Mouse (Mus musculus) midbrain, embryonic 11.5 days (tissue): ENCODE measurements around the gene Calcoco1. TPM values are rescaled to one million over a fixed set of nuclear protein-coding genes. Genes with fewer than 3 reads are reported as not detected.
A peak's percentile ranks its signal among the peaks of the same experiment; 100 is the strongest.

Source experiments
- ATAC-seq: fragments of 200-750 bp; cut with Nextera tagmentation; 2 replicates; pipeline ENCODE4 v1.8.0; 2017; ENCODE audit warnings: moderate TSS enrichment, moderate library complexity; ENCODE audit not compliant: low FRiP score
- DNase-seq: peaks from one replicate; pipeline ENCODE4 v3.0.0; 2015; ENCODE audit warnings: low spot score; ENCODE audit errors: missing footprints
- H3K27ac ChIP-seq: fragments of 300-500 bp; sonication (generic); 2 replicates; pipeline ENCODE4 v1.5.1; 2014; ENCODE audit warnings: low read depth, low read length
- H3K27me3 ChIP-seq: fragments of 300-500 bp; sonication (generic); 2 replicates; pipeline ENCODE4 v1.6.1; 2014; ENCODE audit warnings: mild to moderate bottlenecking, low read length, moderate library complexity, mixed read lengths; ENCODE audit not compliant: control insufficient read depth, insufficient read depth
- H3K36me3 ChIP-seq: fragments of 300-500 bp; sonication (generic); 2 replicates; pipeline ENCODE4 v1.6.1; 2014; ENCODE audit warnings: mild to moderate bottlenecking, low read length, moderate library complexity, mixed read lengths; ENCODE audit not compliant: control insufficient read depth, insufficient read depth
- H3K4me1 ChIP-seq: fragments of 300-500 bp; sonication (generic); 2 replicates; pipeline ENCODE4 v1.6.1; 2014; ENCODE audit warnings: low read length; ENCODE audit not compliant: control insufficient read depth, insufficient read depth
- H3K4me2 ChIP-seq: fragments of 300-500 bp; sonication (generic); 2 replicates; pipeline ENCODE4 v1.6.1; 2014; ENCODE audit warnings: mild to moderate bottlenecking, moderate library complexity
- H3K4me3 ChIP-seq: fragments of 300-500 bp; sonication (generic); 2 replicates; pipeline ENCODE4 v1.5.1; 2014; ENCODE audit warnings: low read depth, low read length
- H3K9ac ChIP-seq: fragments of 300-500 bp; sonication (generic); 2 replicates; pipeline ENCODE4 v1.6.1; 2014; ENCODE audit warnings: low read length
- H3K9me3 ChIP-seq: fragments of 300-500 bp; sonication (generic); 2 replicates; pipeline ENCODE4 v1.6.1; 2016; ENCODE audit warnings: low read length; ENCODE audit not compliant: control insufficient read depth
- WGBS: fragments of 180-500 bp; shearing (Covaris S2); extraction: QIAGEN DNeasy Blood & Tissue Kit; methylation state at CpG from one replicate; pipeline ENCODE4 v1.1.7; 2014; 5-methylcytosine and 5-hydroxymethylcytosine counted together
- polyA plus RNA-seq: library from polyadenylated mRNA; unstranded; fragments of >200 nt; fragmentation: Nextera tagmentation; extraction: Ambion mirVana; gene quantifications from 2 replicates; pipeline ENCODE4 v1.2.1, GENCODE M21; 2014

Gene Calcoco1
- polyA plus RNA-seq, 1 experiment from 2014 or later, result 27.5 TPM

- Histone ChIP-seq H3K4me3 (no peak overlapping the region), H3K27ac (no peak overlapping the region), H3K9me3 (no peaks in the 10 kb centered on the region), H3K4me2 (no peak overlapping the region), H3K4me1 (0 out of 2 replicates have a peak, but pooled peaks cover 3% of the 10 kb centered on the region), H3K27me3 (peaks cover 42% of the 10 kb centered on the region), H3K36me3 (no peaks in the 10 kb centered on the region), H3K9ac (no peak overlapping the region)
- ATAC-seq (no peak), DNase-seq (no peak)
- 85% methylated on average over 5 of the region's 5 CpGs for whole genome bisulfite sequencing
Measured at GRCm38 (mm10) chr15:102750241-102750640, 28.3 kb upstream of the Calcoco1 start.

DNA sequence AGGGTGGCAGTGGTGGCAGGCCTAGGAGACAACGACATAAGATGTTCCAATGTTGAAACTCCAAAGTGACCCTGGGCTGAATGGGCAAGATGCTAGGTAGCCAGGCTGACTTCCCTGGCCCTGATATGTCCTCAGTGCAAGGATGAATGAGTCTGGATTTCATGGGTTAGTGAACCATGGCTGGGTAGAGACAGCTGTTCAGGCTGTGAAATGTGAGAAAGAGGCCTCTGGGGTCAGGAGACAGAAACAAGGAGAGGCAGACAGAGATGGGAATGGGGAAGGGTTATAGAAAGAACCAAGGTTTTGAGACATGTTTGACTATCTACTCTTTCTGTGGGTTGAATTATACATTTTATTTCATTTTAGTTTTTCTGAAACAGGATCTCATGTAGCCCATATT lies 27.1 kb upstream of the Calcoco1 start:
- no peak overlapping the region for H3K4me3 ChIP-seq
- ATAC-seq, result no peak
- no peak overlapping the region for H3K4me2 ChIP-seq
- DNase-seq, result no peak
- no peaks in the 10 kb centered on the region for H3K9me3 ChIP-seq
- H3K27ac ChIP-seq, result no peak overlapping the region
- WGBS, result 75% methylated on average over 1 of the region's 1 CpGs
- peaks cover 54% of the 10 kb centered on the region for H3K27me3 ChIP-seq
- no peaks in the 10 kb centered on the region for H3K36me3 ChIP-seq
- H3K4me1 ChIP-seq, result peaks cover 9% of the 10 kb centered on the region
- no peak overlapping the region for H3K9ac ChIP-seq

DNA sequence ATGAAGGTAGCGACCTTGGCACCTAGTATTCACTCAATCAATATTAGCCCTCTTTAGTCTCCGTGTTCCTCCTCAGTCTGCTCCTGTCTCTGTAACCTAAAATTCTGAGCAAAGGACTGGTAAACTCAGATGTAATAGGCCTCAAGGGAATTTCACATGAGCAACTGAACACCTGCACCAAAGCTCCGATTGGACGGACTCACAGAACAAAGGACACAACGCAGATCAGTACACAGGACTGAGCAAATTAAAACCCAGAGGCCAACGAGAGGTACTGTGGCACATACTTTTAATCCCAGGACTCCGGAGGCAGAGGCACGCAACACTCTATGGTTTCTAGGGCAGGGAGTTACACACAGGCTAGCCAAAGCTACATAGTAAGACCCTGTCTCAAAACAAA lies 25.9 kb upstream of the Calcoco1 start:
- Histone ChIP-seq H3K4me1 (peaks cover 21% of the 10 kb centered on the region), H3K4me2 (peak overlapping the region; percentile 71), H3K9ac (no peak overlapping the region; the same call in 1 of the 2 replicates), H3K27ac (no peak overlapping the region), H3K36me3 (no peaks in the 10 kb centered on the region), H3K27me3 (peaks cover 63% of the 10 kb centered on the region), H3K4me3 (no peak overlapping the region), H3K9me3 (no peaks in the 10 kb centered on the region)
- 14% methylated on average over 8 of the region's 8 CpGs for WGBS
- ATAC-seq, result no peak
- DNase-seq, result peak; percentile 86

DNA sequence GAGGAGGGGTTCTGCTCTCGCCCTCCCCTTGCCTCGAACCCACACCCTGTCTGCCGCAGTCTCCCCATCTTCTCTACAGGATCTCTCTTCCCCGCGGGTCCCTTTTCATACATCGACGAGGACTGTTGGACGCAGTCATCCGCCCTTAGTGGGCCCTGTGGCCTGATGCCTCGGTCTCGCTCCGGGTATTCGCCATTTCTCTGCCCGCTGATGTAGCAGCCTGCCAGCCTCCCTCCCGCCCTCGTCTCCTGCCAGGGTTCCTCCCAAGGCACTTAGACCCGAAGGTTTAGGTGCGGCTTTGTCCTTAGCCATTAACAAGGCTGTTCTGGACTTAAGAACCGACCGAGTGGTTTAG lies 25.3 kb upstream of the Calcoco1 start:
- peaks cover 24% of the 10 kb centered on the region for H3K4me1 ChIP-seq

GRCm38 (mm10) chr15:102746488-102747285 lies 24.7 kb upstream of the Calcoco1 start:
- H3K27me3 ChIP-seq, result peaks cover 62% of the 10 kb centered on the region
- no peaks in the 10 kb centered on the region for H3K9me3 ChIP-seq
- peak overlapping the region; percentile 35 for H3K4me3 ChIP-seq
- ATAC-seq, result peak; percentile 61
- H3K9ac ChIP-seq, result peak overlapping the region; percentile 63
- DNase-seq, result peak; percentile 98
- peak overlapping the region; percentile 1 for H3K27ac ChIP-seq
- H3K4me1 ChIP-seq, result peaks cover 24% of the 10 kb centered on the region
- WGBS, result under 1% methylated on average over 70 of the region's 75 CpGs
- H3K4me2 ChIP-seq, result peak overlapping the region; percentile 71
- H3K36me3 ChIP-seq, result no peaks in the 10 kb centered on the region

More for the DNA sequence above, 25.3 kb upstream of the Calcoco1 start:
- Histone ChIP-seq H3K27ac (peak overlapping the region; percentile 1), H3K9me3 (no peaks in the 10 kb centered on the region), H3K4me3 (peak overlapping the region; percentile 35), H3K36me3 (no peaks in the 10 kb centered on the region), H3K27me3 (peaks cover 61% of the 10 kb centered on the region), H3K9ac (peak overlapping the region; percentile 63), H3K4me2 (peak overlapping the region; percentile 71)
- ATAC-seq (peak; percentile 4; the same call in 1 of the 2 replicates), DNase-seq (peak; percentile 96)
- WGBS, result under 1% methylated on average over 20 of the region's 20 CpGs

DNA sequence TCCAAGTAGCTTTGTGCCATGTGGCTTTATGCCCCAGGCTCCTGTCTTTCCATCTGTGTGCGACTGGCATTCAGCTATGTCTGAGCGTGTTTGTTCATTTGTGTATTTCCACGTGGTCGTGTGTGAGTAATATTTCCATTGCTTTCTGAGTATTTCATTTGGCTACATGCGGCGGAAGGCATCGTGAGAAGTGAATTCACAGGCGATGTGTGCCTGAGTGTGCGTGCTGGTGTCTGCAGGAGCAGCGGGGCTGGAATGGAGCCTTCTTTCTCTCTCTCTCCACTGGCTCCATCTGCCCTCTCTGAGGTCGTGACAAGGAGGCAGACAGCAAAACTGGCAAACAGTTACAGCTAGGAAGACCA lies 24.1 kb upstream of the Calcoco1 start:
- peaks cover 24% of the 10 kb centered on the region for H3K4me1 ChIP-seq

GRCm38 (mm10) chr15:102745387-102745786 lies 23.4 kb upstream of the Calcoco1 start:
- no peak overlapping the region for H3K4me2 ChIP-seq
- no peaks in the 10 kb centered on the region for H3K36me3 ChIP-seq
- no peak overlapping the region for H3K4me3 ChIP-seq
- DNase-seq, result peak; percentile 92
- 22% methylated on average over 5 of the region's 5 CpGs for WGBS
- no peak for ATAC-seq
- H3K9me3 ChIP-seq, result no peaks in the 10 kb centered on the region
- H3K4me1 ChIP-seq, result peaks cover 24% of the 10 kb centered on the region
- H3K27me3 ChIP-seq, result peaks cover 69% of the 10 kb centered on the region
- no peak overlapping the region for H3K27ac ChIP-seq
- no peak overlapping the region for H3K9ac ChIP-seq

More for the DNA sequence above, 24.1 kb upstream of the Calcoco1 start:
- ATAC-seq (no peak), DNase-seq (no peak)
- Histone ChIP-seq H3K9ac (peak overlapping the region; percentile 63), H3K4me2 (peak overlapping the region; percentile 71), H3K27me3 (peaks cover 68% of the 10 kb centered on the region), H3K27ac (peak overlapping the region; percentile 1), H3K4me3 (peak overlapping the region; percentile 35; the same call in 1 of the 2 replicates), H3K36me3 (no peaks in the 10 kb centered on the region), H3K9me3 (no peaks in the 10 kb centered on the region)
- WGBS, result 7% methylated on average over 11 of the region's 11 CpGs

DNA sequence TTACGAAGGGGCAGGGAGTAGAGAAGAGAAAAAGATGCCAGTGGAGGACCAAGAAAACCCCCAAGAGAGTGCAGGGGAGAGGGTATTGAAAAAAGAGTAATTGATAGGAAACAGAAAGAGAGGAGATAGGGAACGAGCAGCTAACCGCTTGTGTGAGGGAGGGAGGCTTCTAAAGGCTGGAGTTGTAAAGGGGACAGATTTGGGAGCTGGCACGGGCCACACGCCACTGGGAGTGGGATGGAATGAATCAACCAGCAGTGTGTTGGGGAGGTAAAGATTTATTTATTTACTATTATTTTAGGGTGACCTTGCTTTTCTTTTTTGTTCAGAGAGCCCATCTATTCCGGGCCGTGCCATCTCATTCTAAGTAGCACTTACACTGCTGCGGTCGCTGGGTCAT lies 22.9 kb upstream of the Calcoco1 start:
- ATAC-seq, result no peak
- Histone ChIP-seq H3K9me3 (no peaks in the 10 kb centered on the region), H3K4me3 (no peak overlapping the region), H3K9ac (peak overlapping the region; percentile 68), H3K4me2 (no peak overlapping the region), H3K27ac (0 out of 2 replicates have a peak overlapping the region, but pooled peaks have one; percentile 62), H3K36me3 (no peaks in the 10 kb centered on the region), H3K4me1 (peaks cover 24% of the 10 kb centered on the region), H3K27me3 (peaks cover 69% of the 10 kb centered on the region)
- peak; percentile 92 for DNase-seq
- 12% methylated on average over 9 of the region's 9 CpGs for WGBS

- DNase-seq (no peak), ATAC-seq (peak; percentile 12; the same call in 1 of the 2 replicates)
- H3K4me2 ChIP-seq, result peak overlapping the region; percentile 35
- peaks cover 69% of the 10 kb centered on the region for H3K27me3 ChIP-seq
- WGBS, result 12% methylated on average over 7 of the region's 7 CpGs
- H3K36me3 ChIP-seq, result no peaks in the 10 kb centered on the region
- peaks cover 24% of the 10 kb centered on the region for H3K4me1 ChIP-seq
- peak overlapping the region; percentile 62 for H3K27ac ChIP-seq
- H3K9ac ChIP-seq, result peak overlapping the region; percentile 68
- no peak overlapping the region for H3K4me3 ChIP-seq
- H3K9me3 ChIP-seq, result no peaks in the 10 kb centered on the region
Measured at GRCm38 (mm10) chr15:102744416-102744815, 22.4 kb upstream of the Calcoco1 start.
